Mouse (Mus musculus): ENCODE data around the gene Maml3. TPM values are rescaled to one million over a fixed set of nuclear protein-coding genes. Genes with fewer than 3 reads are reported as not detected.
A peak's percentile ranks its signal among the peaks of the same experiment; 100 is the strongest.

The Maml3 gene
- polyA plus RNA-seq, 1 experiment = 3.1 TPM

GRCm38 (mm10) chr3:51637326-51637725 lies 467.6 kb downstream of the Maml3 start:
- TF ChIP-seq MAX (IDR thresholded peaks at IDR 0.05; ENCODE audit: low read depth) (no peak), USF1 (IDR thresholded peaks at IDR 0.05; ENCODE audit: low read depth) (no peak), POLR2AphosphoS2 (IDR thresholded peaks at IDR 0.05; ENCODE audit: insufficient read length, low read depth) (no peak), MYOG (IDR thresholded peaks at IDR 0.05; ENCODE audit: control insufficient read depth in 1 of 3, insufficient read depth in 1 of 3, insufficient read length in 2 of 3, low read depth in 2 of 3) (no peak), MYOD1 (IDR thresholded peaks at IDR 0.05; ENCODE audit: control insufficient read depth in 1 of 3, insufficient read length in 2 of 3, low read depth in 2 of 3) (no peak), TCF3 (IDR thresholded peaks at IDR 0.05; ENCODE audit: insufficient read length, low read depth) (no peak), REST (IDR thresholded peaks at IDR 0.05; ENCODE audit: insufficient read depth, insufficient read length) (no peak), CEBPB (IDR thresholded peaks at IDR 0.05; ENCODE audit: insufficient read depth, poor library complexity, severe bottlenecking) (no peak), POLR2A (IDR thresholded peaks at IDR 0.05; ENCODE audit: insufficient read length, low read depth) (no peak)
- no peaks in the 10 kb centered on the region for H3K27me3 ChIP-seq (ENCODE audit: control insufficient read depth, insufficient read depth, insufficient read length)
- no peak overlapping the region for H3K4me2 ChIP-seq (ENCODE audit: low read depth)
- no peak overlapping the region for H3K4me3 ChIP-seq
- H3ac ChIP-seq (ENCODE audit: control insufficient read depth, insufficient read length) = no peak overlapping the region
- no peaks in the 10 kb centered on the region for H3K36me3 ChIP-seq (ENCODE audit: control insufficient read depth, insufficient read depth)
- no peaks in the 10 kb centered on the region for H3K79me2 ChIP-seq (ENCODE audit: control insufficient read depth, insufficient read depth)

GRCm38 (mm10) chr3:51636700-51637099 lies 468.2 kb downstream of the Maml3 start:
- no peaks in the 10 kb centered on the region for H3K36me3 ChIP-seq (ENCODE audit: control insufficient read depth, insufficient read depth)
- no peak overlapping the region for H3K4me2 ChIP-seq (ENCODE audit: low read depth)
- H3K4me3 ChIP-seq = no peak overlapping the region

GRCm38 (mm10) chr3:51635960-51636359 lies 468.9 kb downstream of the Maml3 start:
- Histone ChIP-seq H3K4me2 (ENCODE audit: low read depth) (no peak overlapping the region), H3K79me2 (ENCODE audit: control insufficient read depth, insufficient read depth) (no peaks in the 10 kb centered on the region), H3K4me3 (no peak overlapping the region), H3K36me3 (ENCODE audit: control insufficient read depth, insufficient read depth) (no peaks in the 10 kb centered on the region), H3K27me3 (ENCODE audit: control insufficient read depth, insufficient read depth, insufficient read length) (no peaks in the 10 kb centered on the region), H3ac (ENCODE audit: control insufficient read depth, insufficient read length) (no peak overlapping the region)
- TF ChIP-seq MYOG (IDR thresholded peaks at IDR 0.05; ENCODE audit: control insufficient read depth in 1 of 3, insufficient read depth in 1 of 3, insufficient read length in 2 of 3, low read depth in 2 of 3) = no peak
- TF ChIP-seq REST (IDR thresholded peaks at IDR 0.05; ENCODE audit: insufficient read depth, insufficient read length) = no peak
- no peak for TF ChIP-seq USF1 (IDR thresholded peaks at IDR 0.05; ENCODE audit: low read depth)
- no peak for TF ChIP-seq MYOD1 (IDR thresholded peaks at IDR 0.05; ENCODE audit: control insufficient read depth in 1 of 3, insufficient read length in 2 of 3, low read depth in 2 of 3)
- no peak for TF ChIP-seq TCF3 (IDR thresholded peaks at IDR 0.05; ENCODE audit: insufficient read length, low read depth)
- no peak for TF ChIP-seq SRF (IDR thresholded peaks at IDR 0.05; ENCODE audit: control insufficient read depth, insufficient read length, low read depth)
- no peak for TF ChIP-seq E2F4 (IDR thresholded peaks at IDR 0.05; ENCODE audit: insufficient read depth)
- TF ChIP-seq CEBPB (IDR thresholded peaks at IDR 0.05; ENCODE audit: insufficient read depth, poor library complexity, severe bottlenecking) = no peak
- no peak for TF ChIP-seq POLR2A (IDR thresholded peaks at IDR 0.05; ENCODE audit: insufficient read length, low read depth)
- TF ChIP-seq MAX (IDR thresholded peaks at IDR 0.05; ENCODE audit: low read depth) = no peak
- TF ChIP-seq TCF12 (IDR thresholded peaks at IDR 0.05; ENCODE audit: insufficient read depth, poor library complexity, severe bottlenecking) = no peak

More at GRCm38 (mm10) chr3:51636700-51637099, 468.2 kb downstream of the Maml3 start:
- H3K79me2 ChIP-seq (ENCODE audit: control insufficient read depth, insufficient read depth) = no peaks in the 10 kb centered on the region
- H3ac ChIP-seq (ENCODE audit: control insufficient read depth, insufficient read length) = no peak overlapping the region
- TF ChIP-seq MYOG (IDR thresholded peaks at IDR 0.05; ENCODE audit: control insufficient read depth in 1 of 3, insufficient read depth in 1 of 3, insufficient read length in 2 of 3, low read depth in 2 of 3) (peak in 1 of 3 experiments; percentile 12), USF1 (IDR thresholded peaks at IDR 0.05; ENCODE audit: low read depth) (no peak)
- no peaks in the 10 kb centered on the region for H3K27me3 ChIP-seq (ENCODE audit: control insufficient read depth, insufficient read depth, insufficient read length)

Other genes starting within 250 kb of the Maml3 start
- 7.2 TPM for gene Foxo1, start 163.3 kb upstream of the Maml3 start, polyA plus RNA-seq (2012; fragmentation: generic; extraction: Trizol)

All from myocyte (in vitro differentiated cells).